Comparison of ENCODE assay signal across 8 mouse cellular contexts in genomic region chr15:84556674-84557073, GRCm38 (mm10). TPM values are rescaled to one million over a fixed set of nuclear protein-coding genes. Genes with fewer than 3 reads are reported as not detected.
DNase-seq lines count a peak whose midpoint lies in the region; ATAC-seq and TF ChIP-seq lines count a peak whose summit lies in the region.
"Had no signal": no experiment of that assay in that cellular context is flagged by ENCODE, and none has a peak within 500 bp of the region (broad histone marks: within the 10 kb centered on the region; RNA-seq: fewer than 3 reads in every experiment).

No protein-coding gene starts in this region.

- no peak for ATAC-seq in lung, embryonic 14.5 days (ENCODE audit: insufficient read depth)
- no peak for ATAC-seq in embryonic facial prominence, embryonic 12.5 days (ENCODE audit: insufficient number of reproducible peaks, insufficient read depth, low FRiP score, low TSS enrichment)
- no peak for ATAC-seq in midbrain, postnatal 0 days (ENCODE audit: low FRiP score)

- no peaks in the 10 kb centered on the region for H3K9me3 ChIP-seq in lung, embryonic 14.5 days (ENCODE audit: low read depth, low read length)
- H3K9me3 ChIP-seq in embryonic facial prominence, embryonic 12.5 days, result no peaks in the 10 kb centered on the region
- peaks cover 11% of the 10 kb centered on the region for H3K9me3 ChIP-seq in hindbrain, embryonic 10.5 days
- no peaks in the 10 kb centered on the region for H3K9me3 ChIP-seq in midbrain, postnatal 0 days (ENCODE audit: low read length)
- H3K9me3 ChIP-seq: liver, embryonic 15.5 days had no signal

- peak overlapping the region; percentile 74 for H3K4me2 ChIP-seq in lung, embryonic 14.5 days
- peak overlapping the region; percentile 81 for H3K4me2 ChIP-seq in embryonic facial prominence, embryonic 12.5 days (replicated peaks)
- H3K4me2 ChIP-seq in midbrain, postnatal 0 days (ENCODE audit: low read depth, low read length, poor library complexity, severe bottlenecking), result peak overlapping the region; percentile 71

- H3K27me3 ChIP-seq in lung, embryonic 14.5 days (ENCODE audit: insufficient read depth, low read length), result no peaks in the 10 kb centered on the region
- no peaks in the 10 kb centered on the region for H3K27me3 ChIP-seq in embryonic facial prominence, embryonic 12.5 days
- H3K27me3 ChIP-seq in hindbrain, embryonic 10.5 days (ENCODE audit: insufficient read depth, poor library complexity, severe bottlenecking), result peaks cover 10% of the 10 kb centered on the region
- H3K27me3 ChIP-seq in midbrain, postnatal 0 days (ENCODE audit: insufficient read depth, low read length), result no peaks in the 10 kb centered on the region
- H3K27me3 ChIP-seq: liver, embryonic 15.5 days had no signal

- no peak overlapping the region for H3K9ac ChIP-seq in lung, embryonic 14.5 days
- H3K9ac ChIP-seq in embryonic facial prominence, embryonic 12.5 days, result peak overlapping the region; percentile 78; the same call in 1 of the 2 replicates
- H3K9ac ChIP-seq in midbrain, postnatal 0 days (replicated peaks; ENCODE audit: low read length, poor library complexity, severe bottlenecking), result peak overlapping the region; percentile 84

- no peak for DNase-seq in lung, embryonic 14.5 days
- DNase-seq in lung, postnatal 4 days, result no peak
- no peak for DNase-seq in hindbrain, embryonic 10.5 days (ENCODE audit: low spot score)
- no peak for DNase-seq in midbrain, postnatal 0 days (ENCODE audit: low spot score)
- no peak for DNase-seq in embryo, embryonic 11 days
- no peak for DNase-seq in left cerebral cortex, postnatal 14 days (ENCODE audit: low spot score in 2 of 2)

- intact Hi-C loops in left cerebral cortex, postnatal 14 days (cut with DNase I), result no loop called here

- H3K4me3 ChIP-seq in lung, embryonic 14.5 days (ENCODE audit: low read depth, low read length), result peak overlapping the region; percentile 62; the same call in 1 of the 2 replicates
- peak overlapping the region; percentile 83 for H3K4me3 ChIP-seq in embryonic facial prominence, embryonic 12.5 days
- peak overlapping the region; percentile 68 for H3K4me3 ChIP-seq in hindbrain, embryonic 10.5 days
- peak overlapping the region; percentile 62 for H3K4me3 ChIP-seq in midbrain, postnatal 0 days (ENCODE audit: low read depth, low read length)

- 94% methylated on average over 17 of the region's 17 CpGs for WGBS in lung, embryonic 14.5 days
- 97% methylated on average over 17 of the region's 17 CpGs for WGBS in embryonic facial prominence, embryonic 12.5 days
- WGBS in hindbrain, embryonic 10.5 days, result 96% methylated on average over 17 of the region's 17 CpGs
- WGBS in midbrain, postnatal 0 days, result 98% methylated on average over 17 of the region's 17 CpGs

- peaks cover 4% of the 10 kb centered on the region; the same call in 1 of the 2 replicates for H3K36me3 ChIP-seq in lung, embryonic 14.5 days (ENCODE audit: insufficient read depth)
- peaks cover 31% of the 10 kb centered on the region for H3K36me3 ChIP-seq in embryonic facial prominence, embryonic 12.5 days
- peaks cover 43% of the 10 kb centered on the region for H3K36me3 ChIP-seq in hindbrain, embryonic 10.5 days
- peaks cover 8% of the 10 kb centered on the region; the same call in 1 of the 2 replicates for H3K36me3 ChIP-seq in midbrain, postnatal 0 days (ENCODE audit: insufficient read depth, low read length)
- H3K36me3 ChIP-seq: liver, embryonic 15.5 days had no signal

- no peak for TF ChIP-seq CTCF in lung, embryonic 14.5 days (IDR thresholded peaks at IDR 0.05; ENCODE audit: low read depth)
- TF ChIP-seq CTCF in midbrain, postnatal 0 days (IDR thresholded peaks at IDR 0.05), result no peak

- 0 out of 2 replicates have a peak, but pooled peaks cover 5% of the 10 kb centered on the region for H3K4me1 ChIP-seq in lung, embryonic 14.5 days (ENCODE audit: insufficient read depth)
- H3K4me1 ChIP-seq in embryonic facial prominence, embryonic 12.5 days, result peaks cover 16% of the 10 kb centered on the region
- peaks cover 44% of the 10 kb centered on the region for H3K4me1 ChIP-seq in hindbrain, embryonic 10.5 days (replicated peaks)
- peaks cover 10% of the 10 kb centered on the region; the same call in 1 of the 2 replicates for H3K4me1 ChIP-seq in midbrain, postnatal 0 days (ENCODE audit: insufficient read depth, low read length)

- no peak overlapping the region for H3K27ac ChIP-seq in lung, embryonic 14.5 days (ENCODE audit: low read depth)
- peak overlapping the region; percentile 79; the same call in 1 of the 2 replicates for H3K27ac ChIP-seq in embryonic facial prominence, embryonic 12.5 days
- H3K27ac ChIP-seq in hindbrain, embryonic 10.5 days, result peak overlapping the region; percentile 97
- 0 out of 2 replicates have a peak overlapping the region, but pooled peaks have one; percentile 89 for H3K27ac ChIP-seq in midbrain, postnatal 0 days (ENCODE audit: low read depth, low read length)
- H3K27ac ChIP-seq: liver, embryonic 15.5 days had no signal

RNA-seq across cellular contexts. Expression of gene Rtl6, which starts 0.9 kb away (rescaled TPM):
- 8.6 and 8.7 TPM in 2 replicates for polyA plus RNA-seq in lung, embryonic 14.5 days (2014; fragmentation: Nextera tagmentation; extraction: Ambion mirVana)
- polyA plus RNA-seq in embryonic facial prominence, embryonic 12.5 days (2016; fragmentation: Nextera tagmentation; extraction: Ambion mirVana), result 31.2 and 31.4 TPM in 2 replicates
- 27.2 and 38.2 TPM in 2 replicates for polyA plus RNA-seq in hindbrain, embryonic 10.5 days (2016; fragmentation: Nextera tagmentation; extraction: Ambion mirVana)
- 85.5 and 90.3 TPM in 2 replicates for total RNA-seq in midbrain, postnatal 0 days (2014; rRNA removed)
- polyA plus RNA-seq in midbrain, postnatal 0 days (2015; fragmentation: Nextera tagmentation; extraction: Ambion mirVana), result 52.9 and 55.9 TPM in 2 replicates
- 10 to 100 TPM; 57.5 to 65.8 TPM for total RNA-seq in left cerebral cortex, postnatal 14 days (2021)
